In the genomic region with DNA sequence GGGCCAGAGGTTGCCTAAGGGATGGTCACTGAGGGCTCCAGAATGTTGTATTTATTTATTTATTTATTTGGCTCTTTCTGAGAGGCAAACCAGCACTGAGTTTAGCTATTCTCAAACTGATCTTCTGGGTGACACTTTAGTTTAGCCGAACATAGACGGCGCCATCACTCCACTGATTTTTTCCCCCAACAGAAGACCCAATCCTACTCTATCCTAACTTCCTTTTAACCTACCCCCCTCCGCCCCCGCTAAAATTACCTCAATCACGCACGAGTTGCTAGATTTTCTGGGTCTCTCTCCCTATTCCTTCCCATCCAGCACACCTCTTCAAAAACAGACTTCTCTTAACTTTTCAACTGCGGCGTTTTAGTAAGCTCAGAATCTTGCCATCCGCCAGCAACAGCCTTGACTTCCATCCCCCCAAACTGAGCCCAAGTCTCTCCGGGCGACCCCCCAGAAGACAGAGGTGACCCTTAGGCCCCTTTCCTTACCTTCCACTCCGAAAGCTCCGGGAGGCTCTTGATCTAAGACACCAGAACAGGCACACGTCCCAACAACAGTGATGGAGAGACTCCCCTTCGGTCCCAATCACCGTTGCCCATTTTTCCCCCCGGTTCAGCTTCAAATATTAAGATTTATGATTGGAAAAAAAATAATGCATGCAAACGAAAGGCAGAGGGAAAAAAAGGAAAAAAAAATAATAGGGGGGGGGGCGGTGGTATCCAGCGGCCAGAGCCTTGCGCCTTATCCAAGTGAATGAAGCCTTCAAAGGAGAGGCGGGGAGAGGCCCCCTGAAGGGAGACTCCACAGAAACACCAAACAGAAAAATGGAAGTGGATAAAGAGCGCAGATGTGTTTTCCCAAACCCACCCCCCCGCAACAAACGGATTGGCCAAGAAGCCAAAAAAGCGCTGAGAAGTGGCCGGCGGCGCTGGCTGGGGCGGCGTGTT, we compare ENCODE assay signal across 8 mouse cellular contexts. TPM values are rescaled to one million over a fixed set of nuclear protein-coding genes. Genes with fewer than 3 reads are reported as not detected.
DNase-seq lines count a peak whose midpoint lies in the region; ATAC-seq and TF ChIP-seq lines count a peak whose summit lies in the region.

Gene Adgrb3 (minus strand): TSS at position 737 of the 950 bp plus-strand sequence.

- no peak for ATAC-seq in cerebellum, adult (ENCODE audit: insufficient number of reproducible peaks, low FRiP score, low TSS enrichment)
- ATAC-seq in erythroid progenitor cell, adult 5-6 weeks (replicated peaks; ENCODE audit: low FRiP score, poor library complexity, severe bottlenecking), result no peak
- no peak for ATAC-seq in erythroblast, adult 5-6 weeks (replicated peaks; ENCODE audit: low FRiP score, poor library complexity, severe bottlenecking)

- TF ChIP-seq CTCF in cerebellum, adult 2 months (IDR thresholded peaks at IDR 0.05; ENCODE audit: borderline replicate concordance, insufficient read depth, low read depth, low read length), result no peak

- peak within 1 kb of the TSS; percentile 85 for H3K27ac ChIP-seq in cerebellum, adult 2 months (ENCODE audit: insufficient read depth, low read length)

- peak within 1 kb of the TSS; percentile 97 for H3K4me3 ChIP-seq in cerebellum, adult 2 months (replicated peaks; ENCODE audit: insufficient read depth, low read depth, low read length)

- DNase-seq in cerebellum, adult 11 months, result peak; percentile 24
- peak; percentile 51 to 58 for DNase-seq in cerebellum, adult 2 months
- DNase-seq in frontal cortex, postnatal 25 days (ENCODE audit: low spot score in 2 of 2), result peak; percentile 6 to 31
- peak; percentile 41 for DNase-seq in left cerebral cortex, postnatal 4 days
- DNase-seq in retina, postnatal 1 day, result peak; percentile 60

- no peaks in the 10 kb centered on the region; the same call in 1 of the 2 replicates for H3K4me1 ChIP-seq in cerebellum, adult 2 months (ENCODE audit: control insufficient read depth, insufficient read depth, low read length)

- H3K27me3 ChIP-seq in cerebellum, adult 2 months (ENCODE audit: control insufficient read depth, insufficient read depth, low read length), result no peaks in the 10 kb centered on the region

- no peak for TF ChIP-seq POLR2A in cerebellum, adult 2 months (IDR thresholded peaks at IDR 0.05; ENCODE audit: borderline replicate concordance, insufficient read depth, low read length)

- intact Hi-C loops in left cerebral cortex, postnatal 4 days (cut with DNase I), result loop anchor here (5.0 to 10.0 kb wide), 4 partner anchors 214 to 1462 kb away; no protein-coding TSS in a partner anchor

- WGBS in cerebellum, adult 2 months, result under 1% methylated on average over 32 of the region's 32 CpGs

RNA-seq across cellular contexts. Expression of gene Adgrb3, which starts in this region (rescaled TPM):
- 54.7 and 57.0 TPM in 2 replicates for polyA plus RNA-seq in cerebellum, adult 2 months (2012; rRNA removed)
- 100 to 1,000 TPM; 152 to 155 TPM for total RNA-seq in left cerebral cortex, postnatal 4 days (2021)
- total RNA-seq in erythroid progenitor cell, adult 5-6 weeks (2015; ENCODE audit: low replicate concordance), result not detected in 2 replicates
- not detected in 2 replicates for total RNA-seq in erythroid progenitor cell, adult 5-6 weeks (2017; ENCODE audit: low replicate concordance)
- total RNA-seq in erythroblast, adult 5-6 weeks (2015; ENCODE audit: low replicate concordance), result not detected in 2 replicates
- total RNA-seq in erythroblast, adult 5-6 weeks (2017; ENCODE audit: low replicate concordance), result 0.56 TPM in 1 of 2 replicates, not detected in the other

Comparison
In these comparisons a context has a peak if more than half of its experiments do, and no peak if none do; other contexts are left out.
1. RNA of gene Adgrb3 (total RNA-seq): 152 to 155 TPM in left cerebral cortex, postnatal 4 days; not detected in erythroid progenitor cell, adult 5-6 weeks and 0.56 TPM in erythroblast, adult 5-6 weeks; every median in the first group is over 10 times any median in the second.
2. Peak in every context shown above with its lines, with median percentiles within 50 percentile points of each other: DNase-seq.